Mouse (Mus musculus) embryonic facial prominence, embryonic 11.5 days (tissue): ENCODE results near the gene Lmbrd2. TPM values are rescaled to one million over a fixed set of nuclear protein-coding genes. Genes with fewer than 3 reads are reported as not detected.
"Not testable (repeated sequence)": the region's sequence is repeated elsewhere in the genome, so short reads cannot be mapped to it uniquely, and the experiment has no call there.

ENCODE experiments used
- ATAC-seq: fragments of 200-750 bp; cut with Nextera tagmentation; replicated peaks from 2 replicates; pipeline ENCODE4 v1.8.0; 2017; ENCODE audit warnings: low read depth; ENCODE audit not compliant: insufficient number of reproducible peaks, low FRiP score, low TSS enrichment
- DNase-seq: peaks from one replicate; pipeline ENCODE4 v3.0.0-alpha.2; 2015; ENCODE audit warnings: low spot score
- H3K27ac ChIP-seq: fragments of 300-500 bp; sonication (generic); replicated peaks from 2 replicates; pipeline ENCODE4 v1.5.1; 2014; ENCODE audit warnings: mild to moderate bottlenecking, low read depth, low read length, control low read depth
- H3K27me3 ChIP-seq: fragments of 300-500 bp; sonication (generic); 2 replicates; pipeline ENCODE4 v1.6.1; 2014; ENCODE audit warnings: mild to moderate bottlenecking, low read length, moderate library complexity, mixed read lengths; ENCODE audit not compliant: control insufficient read depth, insufficient read depth
- H3K36me3 ChIP-seq: fragments of 300-500 bp; sonication (generic); replicated peaks from 2 replicates; pipeline ENCODE4 v1.6.1; 2014; ENCODE audit warnings: low read depth, mild to moderate bottlenecking, low read length, moderate library complexity, mixed read lengths; ENCODE audit not compliant: control insufficient read depth, insufficient read depth
- H3K4me1 ChIP-seq: fragments of 300-500 bp; sonication (generic); 2 replicates; pipeline ENCODE4 v1.6.1; 2014; ENCODE audit warnings: low read length, mixed read lengths; ENCODE audit not compliant: control insufficient read depth, insufficient read depth
- H3K4me2 ChIP-seq: fragments of 300-500 bp; sonication (generic); 2 replicates; pipeline ENCODE4 v1.6.1; 2014; ENCODE audit warnings: low read depth, mild to moderate bottlenecking, control low read depth, low read length, moderate library complexity
- H3K4me3 ChIP-seq: fragments of 300-500 bp; sonication (generic); 2 replicates; pipeline ENCODE4 v1.5.1; 2014; ENCODE audit warnings: low read depth, low read length, control low read depth
- H3K9ac ChIP-seq: fragments of 300-500 bp; sonication (generic); replicated peaks from 2 replicates; pipeline ENCODE4 v1.6.1; 2014; ENCODE audit warnings: mild to moderate bottlenecking, control low read depth, low read length
- H3K9me3 ChIP-seq: fragments of 300-500 bp; sonication (generic); replicated peaks from 2 replicates; pipeline ENCODE4 v1.6.1; 2016; ENCODE audit warnings: mild to moderate bottlenecking, low read length, inconsistent platforms, mixed read lengths; ENCODE audit not compliant: control insufficient read depth
- WGBS: fragments of 180-500 bp; shearing (Covaris S2); extraction: QIAGEN DNeasy Blood & Tissue Kit; methylation state at CpG from one replicate; pipeline ENCODE4 v1.1.7; 2014; 5-methylcytosine and 5-hydroxymethylcytosine counted together
- polyA plus RNA-seq: library from polyadenylated mRNA; unstranded; fragments of >200 nt; fragmentation: Nextera tagmentation; extraction: Ambion mirVana; gene quantifications from 2 replicates; pipeline ENCODE4 v1.2.1, GENCODE M21; 2014

Lmbrd2 gene
- polyA plus RNA-seq, 1 experiment from 2014 or later: 4.1 TPM

DNA sequence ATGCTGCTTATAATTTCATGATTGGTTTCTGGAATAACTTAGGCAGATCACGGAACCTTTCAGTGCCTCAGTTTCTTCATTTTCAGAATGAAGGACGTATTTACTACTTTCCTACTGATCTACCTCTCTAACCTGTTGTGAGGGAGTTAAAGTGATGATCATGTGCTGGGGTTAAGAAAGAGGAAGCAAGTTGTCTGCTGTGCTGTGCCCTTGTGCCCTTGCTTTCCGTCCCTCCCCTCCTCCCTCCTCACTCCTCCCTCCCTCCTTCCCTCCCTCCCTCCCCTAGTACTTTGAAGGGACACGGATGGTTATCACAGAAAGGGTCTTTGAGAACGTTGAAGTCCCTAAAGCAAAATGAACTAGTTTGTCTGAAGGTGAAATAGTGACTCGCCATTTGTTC is 58.1 kb downstream of the Lmbrd2 start:
- Histone ChIP-seq H3K36me3 (no peaks in the 10 kb centered on the region), H3K4me3 (no peak overlapping the region), H3K27me3 (no peaks in the 10 kb centered on the region), H3K27ac (no peak overlapping the region), H3K9me3 (no peaks in the 10 kb centered on the region), H3K4me2 (no peak overlapping the region), H3K4me1 (no peaks in the 10 kb centered on the region), H3K9ac (no peak overlapping the region)
- DNase-seq: no peak
- ATAC-seq: no peak
- WGBS: 62% methylated on average over 6 of the region's 6 CpGs

- Histone ChIP-seq H3K9me3 (no peaks in the 10 kb centered on the region), H3K27ac (no peak overlapping the region), H3K4me1 (no peaks in the 10 kb centered on the region), H3K36me3 (no peaks in the 10 kb centered on the region), H3K4me3 (no peak overlapping the region), H3K9ac (no peak overlapping the region), H3K4me2 (no peak overlapping the region), H3K27me3 (no peaks in the 10 kb centered on the region)
- ATAC-seq: no peak
- DNase-seq: no peak
Measured at GRCm38 (mm10) chr15:9211891-9212290, 71.5 kb downstream of the Lmbrd2 start.

DNA sequence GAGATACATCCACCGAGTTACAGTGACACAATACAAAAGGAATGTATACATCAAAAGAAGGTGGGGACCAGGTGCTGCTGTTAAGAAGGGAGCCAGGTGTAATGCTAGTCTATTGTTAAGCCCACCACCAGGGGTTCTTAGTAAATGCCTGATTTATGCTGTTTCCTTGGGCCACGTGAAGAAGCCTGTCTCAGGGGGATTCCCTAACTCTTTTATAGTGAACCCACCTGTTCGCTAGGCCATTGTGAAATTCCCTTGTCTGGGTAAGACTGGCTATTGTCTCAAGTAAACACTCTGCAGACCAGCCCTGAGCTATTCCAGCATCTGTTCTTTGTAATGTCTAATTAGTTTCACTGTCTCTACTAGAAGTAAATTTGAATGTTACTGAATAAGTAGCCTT is 72.7 kb downstream of the Lmbrd2 start:
- H3K4me3 ChIP-seq, ATAC-seq, H3K36me3 ChIP-seq, H3K9me3 ChIP-seq, DNase-seq, H3K9ac ChIP-seq, H3K27ac ChIP-seq, H3K27me3 ChIP-seq, H3K4me1 ChIP-seq, H3K4me2 ChIP-seq: not testable (repeated sequence)
- WGBS: 70% methylated on average over 3 of the region's 3 CpGs

DNA sequence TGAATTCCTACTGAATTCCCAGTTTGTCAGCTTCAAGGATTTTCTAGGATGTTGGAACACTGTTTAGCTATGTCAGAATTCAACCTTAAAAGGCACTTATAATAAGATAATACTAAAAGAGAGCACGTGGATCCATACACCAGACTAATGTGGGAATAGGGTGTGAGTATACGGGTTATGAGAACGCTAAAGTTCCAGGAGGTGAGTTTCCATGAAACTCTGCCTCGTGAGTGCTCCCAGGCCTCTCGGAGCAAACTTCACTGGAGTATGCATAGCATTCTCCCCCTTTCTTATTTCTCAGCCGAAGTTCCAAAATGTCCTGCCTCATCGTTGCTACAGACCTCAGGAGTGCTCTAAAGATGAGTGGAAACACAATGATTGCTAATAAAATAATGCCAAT is 73.1 kb downstream of the Lmbrd2 start:
- not testable (repeated sequence) for H3K4me3 ChIP-seq, H3K9me3 ChIP-seq, H3K36me3 ChIP-seq, H3K27ac ChIP-seq, ATAC-seq, H3K27me3 ChIP-seq, H3K9ac ChIP-seq, DNase-seq, H3K4me1 ChIP-seq, H3K4me2 ChIP-seq
- WGBS: 94% methylated on average over 7 of the region's 7 CpGs

DNA sequence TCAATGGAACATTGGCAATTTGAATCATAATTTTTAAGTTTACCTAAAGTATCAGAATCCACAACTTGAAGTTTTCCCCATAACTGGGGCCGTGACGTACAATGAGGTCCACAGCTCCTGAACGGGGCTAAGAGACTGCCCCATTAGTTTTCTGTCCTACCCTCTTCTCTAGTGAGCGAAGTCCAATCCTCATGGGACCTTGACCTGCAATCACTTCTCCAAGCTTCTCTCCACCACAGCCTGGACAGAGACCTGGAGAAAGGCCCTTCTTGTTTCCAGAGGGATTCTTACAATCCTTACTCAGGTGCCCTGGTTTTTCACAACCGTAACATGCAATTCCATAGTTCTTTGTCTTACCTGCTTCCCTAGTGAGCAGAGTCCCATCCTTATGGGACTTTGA is 76.1 kb downstream of the Lmbrd2 start:
- Histone ChIP-seq H3K4me2 (no peak overlapping the region), H3K9me3 (no peaks in the 10 kb centered on the region), H3K27ac (no peak overlapping the region), H3K4me3 (no peak overlapping the region), H3K36me3 (no peaks in the 10 kb centered on the region), H3K9ac (no peak overlapping the region), H3K27me3 (no peaks in the 10 kb centered on the region), H3K4me1 (no peaks in the 10 kb centered on the region)
- WGBS: 89% methylated on average over 5 of the region's 5 CpGs
- DNase-seq: no peak
- ATAC-seq: no peak

GRCm38 (mm10) chr15:9230917-9231316 is 90.6 kb downstream of the Lmbrd2 start:
- not testable (repeated sequence) for ATAC-seq, H3K27ac ChIP-seq, H3K9ac ChIP-seq, H3K9me3 ChIP-seq, H3K4me2 ChIP-seq, H3K4me1 ChIP-seq, H3K27me3 ChIP-seq, H3K36me3 ChIP-seq, DNase-seq, H3K4me3 ChIP-seq
- 74% methylated on average over 4 of the region's 4 CpGs for WGBS

DNA sequence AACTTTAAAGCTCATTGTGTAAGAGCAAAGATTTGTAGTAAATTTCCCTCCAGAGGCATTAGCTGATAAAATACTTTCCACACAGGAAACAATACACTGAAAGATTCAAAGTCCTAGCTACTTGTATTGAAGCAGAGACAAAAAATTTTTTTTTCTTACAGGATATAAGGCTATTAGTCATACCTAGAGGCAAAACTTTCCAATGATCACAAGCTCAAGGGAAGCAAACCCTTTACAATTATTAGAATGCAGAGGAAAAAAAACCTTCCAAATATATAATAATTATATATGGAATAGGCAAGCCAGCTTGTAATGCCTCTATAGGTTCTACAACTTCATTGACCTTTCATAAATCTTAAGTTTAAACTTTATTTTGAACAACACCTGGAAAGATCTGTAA is 106.0 kb downstream of the Lmbrd2 start:
- no peaks in the 10 kb centered on the region for H3K36me3 ChIP-seq
- no peak overlapping the region for H3K4me2 ChIP-seq
- H3K9ac ChIP-seq: no peak overlapping the region
- no peaks in the 10 kb centered on the region for H3K4me1 ChIP-seq
- H3K27me3 ChIP-seq: no peaks in the 10 kb centered on the region
- ATAC-seq (no peak), DNase-seq (no peak)
- no peaks in the 10 kb centered on the region for H3K9me3 ChIP-seq
- no peak overlapping the region for H3K27ac ChIP-seq
- no peak overlapping the region for H3K4me3 ChIP-seq
